Mouse (Mus musculus): Measurements from ENCODE around the gene H2-Eb1.
A peak's percentile ranks its signal among the peaks of the same experiment; 100 is the strongest.
"Not testable (repeated sequence)": the region's sequence is repeated elsewhere in the genome, so short reads cannot be mapped to it uniquely, and the experiment has no call there.

H2-Eb1 gene

GRCm38 (mm10) chr17:34288131-34288530 is 17.5 kb upstream of the H2-Eb1 start:
- no peak for DNase-seq (ENCODE audit: inconsistent age in 2 of 2, low spot score in 1 of 2)

- DNase-seq (ENCODE audit: inconsistent age in 2 of 2, low spot score in 1 of 2), result peak; percentile 74 to 92
These were observed 14.1 kb upstream of the H2-Eb1 start for GRCm38 (mm10) chr17:34291609-34292008.

- DNase-seq (ENCODE audit: inconsistent age in 2 of 2, low spot score in 1 of 2), result no peak
These were observed 13.1 kb upstream of the H2-Eb1 start for GRCm38 (mm10) chr17:34292570-34292969.

- DNase-seq (ENCODE audit: inconsistent age in 2 of 2, low spot score in 1 of 2), result no peak
These were observed 12.1 kb upstream of the H2-Eb1 start for GRCm38 (mm10) chr17:34293533-34293932.

- no peak for DNase-seq (ENCODE audit: inconsistent age in 2 of 2, low spot score in 1 of 2)
These were observed 11.4 kb upstream of the H2-Eb1 start for GRCm38 (mm10) chr17:34294249-34294648.

- DNase-seq (ENCODE audit: inconsistent age in 2 of 2, low spot score in 1 of 2), result no peak
These were observed 10.4 kb upstream of the H2-Eb1 start for GRCm38 (mm10) chr17:34295307-34295706.

GRCm38 (mm10) chr17:34295891-34296794 is 9.5 kb upstream of the H2-Eb1 start:
- peak; percentile 38 to 95 for DNase-seq (ENCODE audit: inconsistent age in 2 of 2, low spot score in 1 of 2)

GRCm38 (mm10) chr17:34299356-34299755 is 6.3 kb upstream of the H2-Eb1 start:
- DNase-seq (ENCODE audit: inconsistent age in 2 of 2, low spot score in 1 of 2), result no peak

- no peak for DNase-seq (ENCODE audit: inconsistent age in 2 of 2, low spot score in 1 of 2)
These were observed 5.6 kb upstream of the H2-Eb1 start for GRCm38 (mm10) chr17:34300071-34300470.

- no peak for DNase-seq (ENCODE audit: inconsistent age in 2 of 2, low spot score in 1 of 2)
These were observed 4.7 kb upstream of the H2-Eb1 start for GRCm38 (mm10) chr17:34300691-34301566.

- DNase-seq (ENCODE audit: inconsistent age in 2 of 2, low spot score in 1 of 2), result no peak
These were observed 3.9 kb upstream of the H2-Eb1 start for GRCm38 (mm10) chr17:34301670-34302190.

GRCm38 (mm10) chr17:34303789-34304188 is 1.9 kb upstream of the H2-Eb1 start:
- DNase-seq (ENCODE audit: inconsistent age in 2 of 2, low spot score in 1 of 2), result no peak

- DNase-seq (ENCODE audit: inconsistent age in 2 of 2, low spot score in 1 of 2), result peak; percentile 72 to 95
These were observed 916 bp upstream of the H2-Eb1 start for GRCm38 (mm10) chr17:34304751-34305150.

- no peak for DNase-seq (ENCODE audit: inconsistent age in 2 of 2, low spot score in 1 of 2)
These were observed 740 bp downstream of the H2-Eb1 start for GRCm38 (mm10) chr17:34306407-34306806.

GRCm38 (mm10) chr17:34307216-34307615 is 1.5 kb downstream of the H2-Eb1 start:
- no peak for DNase-seq (ENCODE audit: inconsistent age in 2 of 2, low spot score in 1 of 2)

GRCm38 (mm10) chr17:34308161-34308560 is 2.5 kb downstream of the H2-Eb1 start:
- DNase-seq (ENCODE audit: inconsistent age in 2 of 2, low spot score in 1 of 2), result no peak

GRCm38 (mm10) chr17:34309225-34309624 is 3.6 kb downstream of the H2-Eb1 start:
- DNase-seq (ENCODE audit: inconsistent age in 2 of 2, low spot score in 1 of 2), result no peak

GRCm38 (mm10) chr17:34309683-34310385 is 4.2 kb downstream of the H2-Eb1 start:
- DNase-seq (ENCODE audit: inconsistent age in 2 of 2, low spot score in 1 of 2), result peak; percentile 80 to 90

- not testable (repeated sequence) for DNase-seq (ENCODE audit: inconsistent age in 2 of 2, low spot score in 1 of 2)
These were observed 4.9 kb downstream of the H2-Eb1 start for GRCm38 (mm10) chr17:34310526-34310925.

GRCm38 (mm10) chr17:34312185-34312584 is 6.5 kb downstream of the H2-Eb1 start:
- no peak for DNase-seq (ENCODE audit: inconsistent age in 2 of 2, low spot score in 1 of 2)

GRCm38 (mm10) chr17:34313393-34313792 is 7.7 kb downstream of the H2-Eb1 start:
- DNase-seq (ENCODE audit: inconsistent age in 2 of 2, low spot score in 1 of 2), result peak; percentile 63 to 92

Measured in adrenal gland, adult (tissue).